Mouse (Mus musculus): ENCODE data around the gene Il18r1.

- TF ChIP-seq FLI1 (IDR thresholded peaks at IDR 0.05; ENCODE audit: low read length), result no peak
- no peak for TF ChIP-seq GATA1 (IDR thresholded peaks at IDR 0.05; ENCODE audit: borderline replicate concordance, low read length)
Measured at GRCm38 (mm10) chr1:40439504-40439903, 25.8 kb upstream of the Il18r1 start.
